Mouse (Mus musculus) megakaryocyte, adult 5-6 weeks (primary cell): Measurements from ENCODE around the gene Zfpm1. TPM values are rescaled to one million over a fixed set of nuclear protein-coding genes. Genes with fewer than 3 reads are reported as not detected.

Experiments used
- ATAC-seq: 2 replicates; pipeline ENCODE4 v1.8.0; 2016; ENCODE audit warnings: mild to moderate bottlenecking, inconsistent platforms; ENCODE audit not compliant: poor library complexity, severe bottlenecking
- total RNA-seq, 2 experiments: library from RNA; stranded (forward) in 1 of 2; stranded (reverse) in 1 of 2; fragments of 153-499, 151-499 nt in 1 of 2; fragments of 221-1000, 200-1000 nt in 1 of 2; gene quantifications; 2 replicates each; pipeline versions ENCODE4 v1.2.3 to v1.2.4; 2015 to 2017

Gene Zfpm1
- total RNA-seq (2015) (4.3 and 4.5 TPM in 2 replicates), total RNA-seq (2017) (4.8 and 5.6 TPM in 2 replicates)

DNA sequence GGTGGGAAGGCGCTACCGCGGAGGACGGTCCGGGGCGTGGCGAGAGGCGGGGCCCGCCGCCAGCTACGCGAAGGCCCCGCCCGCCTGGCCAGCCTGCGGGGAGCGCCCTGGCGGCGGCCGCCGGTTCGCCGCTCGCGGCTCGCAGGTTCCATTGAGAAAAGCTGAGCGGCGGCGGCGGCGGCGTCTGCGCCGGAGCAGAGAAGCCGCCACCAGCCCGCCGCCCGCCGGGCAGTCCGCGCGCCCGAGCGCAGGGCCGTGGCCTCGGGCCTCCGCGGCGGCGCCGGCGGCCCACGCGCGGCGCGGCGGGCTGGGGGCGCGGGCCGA, at the start of gene Zfpm1:
Zfpm1 (plus strand) TSS at position 107 of the 324 bp plus-strand sequence.
- ATAC-seq: no peak

DNA sequence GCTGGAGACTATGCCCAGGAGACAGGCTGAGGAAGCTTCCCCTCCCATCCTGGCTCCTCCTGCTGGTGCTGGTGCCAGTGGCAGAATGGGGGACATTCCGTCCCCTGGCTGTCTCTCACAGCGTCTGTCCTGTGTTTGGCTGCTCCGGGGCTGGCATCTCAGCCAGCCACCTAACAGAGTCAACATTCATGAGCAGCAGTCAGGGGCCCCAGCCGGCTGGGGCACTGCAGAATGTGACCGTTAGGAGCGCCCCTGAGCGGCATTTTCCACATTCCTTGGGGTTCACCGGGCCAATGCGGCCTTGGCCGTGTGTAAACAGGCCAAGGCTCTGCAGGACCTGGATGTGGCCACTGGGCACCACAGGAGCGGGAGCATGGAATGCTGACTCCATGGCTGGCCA, 47.9 kb upstream of the Zfpm1 start:
- ATAC-seq: no peak

DNA sequence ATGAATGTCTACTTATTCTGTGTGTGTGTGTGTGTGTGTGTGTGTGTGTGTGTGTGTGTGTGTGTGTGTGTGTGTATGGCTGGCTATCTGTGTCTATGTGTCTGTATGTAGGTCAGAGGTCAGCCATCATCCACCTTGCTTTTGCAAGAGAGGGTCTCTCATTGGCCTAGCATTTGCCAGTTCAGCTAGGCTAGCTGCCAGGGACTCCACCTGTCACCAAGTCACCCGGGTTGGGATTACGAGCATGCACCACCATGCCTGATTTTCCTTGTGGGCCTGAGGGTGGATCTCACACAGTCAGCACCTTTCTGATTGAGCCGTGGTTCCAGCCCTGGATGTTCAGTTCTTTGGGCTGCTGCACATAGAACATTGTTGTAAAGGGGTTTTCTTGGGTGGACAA, 45.4 kb upstream of the Zfpm1 start:
- ATAC-seq: no peak

DNA sequence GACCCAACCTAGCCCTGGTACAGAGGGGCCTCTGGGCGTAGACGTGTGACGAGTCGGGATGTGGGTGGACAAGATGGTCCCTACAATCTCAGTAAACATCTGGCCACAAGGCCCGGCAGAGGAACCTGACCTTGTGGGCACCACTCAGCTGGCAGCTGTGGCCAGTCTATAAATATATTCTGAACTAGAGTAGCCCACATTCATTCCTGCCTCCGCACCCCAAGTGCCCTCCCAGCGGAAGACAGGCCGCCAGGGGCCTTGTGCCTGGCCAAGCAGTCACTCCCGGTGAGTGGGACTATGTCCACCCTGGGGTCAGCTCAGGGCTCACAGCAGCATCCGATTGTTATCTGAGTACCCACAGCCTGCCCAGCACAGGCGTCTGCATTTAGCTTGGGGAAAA, 43.7 kb upstream of the Zfpm1 start:
- ATAC-seq: no peak

DNA sequence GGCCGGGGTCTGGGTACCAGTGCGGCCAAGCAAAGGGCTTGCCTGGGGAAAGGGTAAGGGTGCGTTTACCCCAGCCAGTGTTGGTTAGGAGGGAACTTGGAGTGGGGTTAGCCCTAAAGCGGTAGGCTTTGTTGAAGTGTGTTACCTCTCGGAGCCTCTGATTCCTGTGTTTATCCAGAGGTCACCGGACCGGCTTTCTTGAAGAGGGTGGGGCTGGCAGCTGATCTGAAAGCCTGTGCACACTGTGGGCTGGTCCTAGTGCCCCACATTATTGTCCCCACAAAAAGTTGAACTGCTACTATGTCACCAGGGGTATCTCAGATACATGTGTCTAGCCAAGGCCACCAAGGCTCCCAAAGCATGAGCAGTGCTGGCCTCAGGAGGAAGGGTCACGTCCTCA, 43.2 kb upstream of the Zfpm1 start:
- no peak for ATAC-seq

DNA sequence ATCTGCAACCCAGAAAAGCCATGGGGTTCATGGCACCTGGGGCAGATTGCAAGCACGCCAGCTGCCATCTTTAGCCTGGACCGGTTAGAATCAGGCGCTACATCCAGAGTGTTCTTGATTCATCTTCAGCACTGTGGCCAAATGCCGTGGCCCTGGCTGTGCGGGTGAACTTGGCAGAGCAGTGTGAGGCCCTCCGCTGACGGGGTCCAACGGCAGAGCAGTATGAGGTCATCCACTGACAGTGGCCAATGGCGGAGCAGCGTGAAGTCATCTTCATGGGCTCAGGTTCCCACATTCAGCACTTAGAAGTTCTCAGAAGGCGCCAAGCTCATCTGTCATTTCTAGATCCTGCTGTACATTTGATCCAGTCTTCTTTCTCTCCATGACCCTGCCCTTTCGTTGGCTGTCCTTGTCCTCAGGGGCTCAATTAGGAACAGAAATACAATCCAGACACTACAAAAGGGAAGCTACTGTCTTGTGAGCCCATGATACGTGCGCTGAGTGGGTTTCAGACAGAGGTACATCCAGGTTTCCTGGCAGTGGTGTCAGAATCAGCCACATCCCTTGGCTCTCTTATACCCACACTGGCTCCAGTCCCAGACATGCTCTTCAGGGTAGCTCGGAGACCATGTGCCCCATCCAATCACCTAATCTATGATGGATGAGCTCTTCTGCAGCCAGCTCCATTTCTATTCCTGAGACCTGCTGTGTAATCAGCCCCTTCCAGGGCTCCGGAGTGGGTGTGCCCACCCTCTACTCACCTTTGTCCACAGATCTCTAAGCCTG, 41.5 kb upstream of the Zfpm1 start:
- ATAC-seq: no peak

DNA sequence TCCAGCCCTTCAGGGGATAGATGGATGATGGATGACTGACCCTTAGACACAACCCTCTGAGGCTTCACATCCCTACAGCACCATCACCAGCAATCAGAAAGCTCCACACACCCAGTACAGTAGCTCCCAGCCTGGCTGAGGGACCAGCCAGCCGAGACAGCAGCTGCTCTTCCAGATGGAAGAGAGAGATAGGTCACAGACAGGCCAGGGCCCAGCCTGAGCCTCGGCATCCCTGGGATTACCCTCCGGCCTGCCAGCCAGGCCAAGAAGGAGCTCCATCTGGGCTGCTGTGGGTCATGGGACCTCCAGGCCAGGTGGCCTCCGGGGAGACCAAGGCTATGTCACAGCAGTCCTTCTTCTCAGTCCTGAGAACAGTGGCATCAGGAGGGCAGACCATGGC, 38.6 kb upstream of the Zfpm1 start:
- ATAC-seq: no peak

DNA sequence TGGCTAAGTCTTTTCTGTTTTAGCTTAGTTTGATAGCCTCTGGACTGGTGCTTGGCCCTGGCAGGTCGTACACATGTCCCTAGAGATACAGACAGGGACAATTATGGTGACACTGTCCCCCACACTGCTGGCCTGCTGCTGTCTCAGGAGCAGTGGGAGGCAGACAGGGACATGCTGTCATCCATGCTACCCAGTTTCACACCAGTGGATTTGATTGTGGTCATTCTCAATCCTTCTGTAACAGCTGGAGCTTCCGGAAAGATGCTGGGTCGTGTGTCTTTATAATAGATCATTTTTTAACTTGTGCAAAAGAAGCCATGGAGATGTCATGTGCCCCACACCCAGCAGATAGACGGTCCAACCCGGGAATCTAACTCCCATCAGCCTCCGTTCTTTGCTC, 36.8 kb upstream of the Zfpm1 start:
- ATAC-seq: no peak

DNA sequence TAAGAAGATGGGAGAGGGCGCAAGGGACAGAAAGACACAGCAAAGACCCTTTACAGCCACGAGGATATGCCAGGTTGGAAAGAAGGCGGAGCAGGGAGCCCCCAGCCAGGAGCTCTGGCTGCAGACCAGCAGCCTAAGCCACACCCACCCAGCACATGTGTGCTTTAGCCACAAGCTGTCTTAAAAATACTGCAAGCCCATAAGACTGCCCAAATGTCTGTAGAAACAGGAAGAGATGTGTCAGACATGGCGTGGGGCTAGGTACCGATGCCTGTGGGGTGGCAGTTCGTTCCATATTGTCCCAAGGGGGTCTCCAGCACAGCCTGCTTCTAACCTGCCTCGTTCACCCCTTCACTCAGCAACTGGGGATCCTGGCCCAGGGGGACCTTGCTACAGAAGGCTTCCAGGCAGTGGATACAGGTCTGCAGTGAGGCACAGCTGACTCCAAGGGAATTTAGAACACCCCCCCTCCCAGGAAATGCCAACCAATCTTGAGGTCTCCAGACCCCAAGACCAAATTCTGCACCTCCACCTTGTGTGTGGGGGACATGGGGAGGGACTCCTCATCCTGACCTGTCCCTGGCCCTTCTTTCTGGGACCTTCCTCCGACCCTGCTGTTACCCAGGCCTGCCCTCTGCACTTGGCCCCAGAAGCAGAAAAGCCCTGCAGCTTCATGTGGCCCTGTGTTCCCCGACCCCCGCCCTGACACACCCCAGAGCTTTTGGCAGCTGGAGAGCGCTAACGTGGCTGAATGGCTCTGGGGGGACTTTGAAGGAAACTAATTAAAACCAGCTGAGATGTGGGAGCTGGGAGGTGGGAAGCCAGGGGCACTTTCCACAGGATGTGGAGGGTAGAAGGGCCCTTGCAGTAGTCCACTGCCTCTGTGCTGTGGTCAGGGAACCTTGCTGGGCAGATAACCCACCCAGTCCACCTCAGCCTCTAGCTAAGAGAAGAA, 35.4 kb upstream of the Zfpm1 start:
- ATAC-seq: no peak

DNA sequence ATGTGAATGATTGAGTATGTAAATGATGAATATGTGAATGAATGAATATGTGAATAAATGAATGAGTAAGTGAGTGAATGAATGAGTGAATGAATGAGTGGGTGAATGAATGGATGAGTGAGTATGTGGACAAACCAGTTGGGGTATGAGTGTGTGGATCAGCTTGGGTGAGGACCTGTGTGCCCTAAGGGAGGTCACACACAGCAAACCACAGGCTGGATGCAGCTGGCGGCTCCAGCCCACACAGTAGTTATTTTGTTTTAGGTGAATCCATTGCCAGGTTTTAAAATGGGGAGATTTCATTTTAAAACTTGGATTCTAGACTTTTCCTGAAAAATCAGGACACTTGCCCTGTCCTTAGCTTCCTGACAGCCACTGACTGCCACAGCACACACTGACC, 30.2 kb upstream of the Zfpm1 start:
- no peak for ATAC-seq

DNA sequence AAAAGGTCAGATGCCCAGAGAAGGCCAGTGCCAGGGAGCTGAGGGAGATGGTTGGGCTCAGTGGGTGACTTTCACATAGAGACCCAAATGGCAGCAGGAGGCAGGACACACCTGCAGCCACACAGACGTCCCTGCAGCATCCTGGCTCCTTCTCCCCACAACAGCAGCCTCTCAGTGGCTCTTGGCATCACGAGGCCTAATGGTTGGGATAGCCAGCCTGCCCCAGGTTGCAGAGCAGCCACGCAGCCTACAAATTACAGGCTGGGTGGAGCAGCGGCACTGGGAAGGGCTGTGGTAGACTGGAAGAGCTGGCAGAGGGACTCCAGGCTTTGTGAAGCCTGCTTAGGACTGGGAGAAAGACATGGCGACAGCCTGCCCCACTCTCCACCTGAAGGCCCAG, 29.6 kb upstream of the Zfpm1 start:
- ATAC-seq: no peak

DNA sequence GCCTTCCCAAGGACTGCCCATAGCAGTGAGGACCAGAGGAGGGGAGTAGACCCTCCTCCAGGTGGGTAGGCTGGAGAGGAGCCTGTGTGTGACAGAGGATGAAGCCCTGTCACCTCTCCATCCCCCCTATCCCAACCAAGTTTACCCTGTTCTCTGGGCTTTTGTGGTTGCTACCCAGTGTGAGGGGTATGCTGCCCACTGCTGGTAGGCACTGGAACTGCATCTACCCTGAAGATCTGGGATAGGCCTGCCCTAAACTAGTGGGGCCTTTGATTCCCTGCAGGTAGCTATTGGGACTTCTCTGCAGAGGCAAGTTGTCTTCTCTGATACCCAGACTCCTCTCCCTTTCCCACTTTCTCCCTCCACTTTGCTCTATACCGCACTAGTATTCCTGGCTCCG, 22.6 kb upstream of the Zfpm1 start:
- ATAC-seq: peak; percentile 56

DNA sequence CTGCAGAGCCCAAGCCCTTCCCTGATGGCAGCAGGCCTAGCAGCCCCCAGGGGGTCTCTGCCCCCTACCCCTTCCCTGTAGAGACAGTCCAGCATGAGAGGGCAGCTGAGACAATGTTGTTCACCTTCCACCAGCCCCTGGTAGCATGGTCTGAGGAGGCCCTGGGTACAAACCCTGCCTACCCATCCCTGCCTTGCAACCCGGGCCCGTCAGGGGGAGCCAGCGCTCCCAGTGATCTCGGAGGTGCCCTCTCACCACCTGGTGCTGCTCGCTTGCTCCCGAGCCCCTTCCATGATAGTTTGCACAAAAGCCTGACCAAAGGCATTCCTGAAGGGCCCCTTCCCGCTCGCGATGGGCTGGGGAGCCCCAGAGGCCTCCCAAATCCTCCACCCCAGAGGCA, 21.2 kb upstream of the Zfpm1 start:
- no peak for ATAC-seq

DNA sequence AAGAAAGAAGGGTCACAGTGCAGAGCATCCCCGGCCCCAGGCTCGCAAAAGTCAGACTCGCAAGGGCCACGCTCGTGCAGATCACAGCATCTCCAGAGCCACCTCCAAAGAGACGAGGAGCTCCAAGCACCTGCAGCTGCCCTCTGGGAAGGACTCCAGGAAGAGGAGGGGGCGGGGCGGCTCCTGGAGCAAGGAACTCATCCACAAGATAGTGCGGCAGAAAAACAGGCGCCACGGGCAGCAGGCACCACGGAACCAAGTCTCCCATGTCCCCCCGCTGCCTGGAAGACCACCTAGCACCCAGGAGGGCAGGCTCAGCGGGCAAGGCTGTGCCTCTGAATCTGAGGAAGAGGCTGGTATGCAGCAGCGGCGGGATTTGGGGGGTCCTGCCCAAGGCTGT, 19.1 kb upstream of the Zfpm1 start:
- ATAC-seq: no peak

DNA sequence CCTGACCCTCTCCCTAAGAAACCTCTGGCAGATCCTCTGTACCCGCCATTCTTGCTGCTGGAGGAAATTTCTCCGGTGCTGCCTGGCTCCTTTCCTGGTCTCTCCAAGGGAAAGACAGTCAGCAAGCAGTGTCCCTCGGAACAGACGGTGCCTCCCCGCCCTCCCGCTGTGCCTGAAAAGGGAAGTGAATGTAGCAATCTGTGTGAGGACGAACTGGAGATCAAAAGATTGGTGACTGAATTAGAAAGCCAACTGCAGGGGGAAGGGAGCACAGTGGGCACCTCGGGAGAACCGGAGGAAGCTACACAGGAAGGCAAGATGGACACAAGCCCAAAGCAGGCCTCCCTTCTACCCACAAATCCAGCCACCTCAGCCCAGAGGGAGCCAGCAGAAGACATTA, 17.7 kb upstream of the Zfpm1 start:
- peak; percentile 72 for ATAC-seq

DNA sequence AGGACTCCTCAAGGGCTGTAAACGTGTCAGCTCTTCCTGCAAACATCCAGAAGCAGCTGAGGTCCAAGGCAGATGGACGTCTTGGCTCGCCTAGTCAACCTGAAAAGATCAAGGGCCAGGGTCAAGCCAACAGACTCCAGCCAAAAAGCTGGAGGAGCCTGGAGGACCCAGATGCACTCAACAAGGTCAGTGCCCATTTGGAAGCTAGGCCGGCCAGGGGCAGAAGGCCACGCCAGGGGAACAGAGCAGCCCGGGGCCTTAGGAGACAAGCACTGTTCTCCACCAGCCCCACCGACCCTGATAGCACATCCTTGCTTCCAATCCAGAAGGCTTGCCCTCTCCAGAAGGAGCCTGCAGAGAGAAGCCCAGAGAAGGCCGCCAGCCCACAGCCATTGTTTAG, 16.4 kb upstream of the Zfpm1 start:
- no peak for ATAC-seq

DNA sequence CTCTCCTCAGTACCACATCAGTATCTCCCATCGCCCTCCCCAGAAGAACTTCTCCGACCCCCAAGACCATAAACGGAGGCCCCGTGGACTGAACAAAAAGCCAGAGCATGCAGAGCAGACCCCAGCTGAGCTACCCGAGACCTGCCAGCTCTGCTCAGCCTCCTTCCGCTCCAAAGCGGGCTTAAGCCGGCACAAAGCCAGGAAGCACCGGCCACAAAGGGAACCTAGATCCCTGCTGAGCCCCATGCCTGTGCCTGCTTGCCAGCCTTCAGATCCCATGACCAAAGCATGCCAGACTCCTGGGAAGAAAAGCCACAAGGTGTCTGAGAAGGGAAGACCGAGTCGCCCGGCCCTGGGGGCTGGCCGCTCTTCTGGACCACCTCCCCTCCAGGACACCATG, 15.1 kb upstream of the Zfpm1 start:
- no peak for ATAC-seq

DNA sequence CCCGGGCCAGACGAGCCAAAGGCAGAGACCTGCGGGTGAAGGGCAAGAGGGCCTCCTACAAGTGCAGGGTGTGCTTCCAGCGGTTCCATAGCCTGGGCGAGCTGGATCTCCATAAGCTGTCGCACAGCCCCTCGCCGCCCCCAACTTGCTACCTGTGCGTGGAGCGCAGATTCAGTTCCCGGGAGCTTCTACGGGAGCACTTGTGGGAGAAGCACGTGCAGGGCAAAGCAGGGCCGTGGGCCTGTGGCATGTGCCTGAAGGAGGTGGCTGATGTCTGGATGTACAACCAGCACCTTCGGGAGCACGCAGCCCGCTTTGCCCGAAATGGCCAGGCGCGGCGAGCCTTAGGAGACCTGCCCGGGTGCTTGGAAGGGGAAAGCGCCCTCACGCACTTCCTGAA, 13.1 kb upstream of the Zfpm1 start:
- no peak for ATAC-seq

DNA sequence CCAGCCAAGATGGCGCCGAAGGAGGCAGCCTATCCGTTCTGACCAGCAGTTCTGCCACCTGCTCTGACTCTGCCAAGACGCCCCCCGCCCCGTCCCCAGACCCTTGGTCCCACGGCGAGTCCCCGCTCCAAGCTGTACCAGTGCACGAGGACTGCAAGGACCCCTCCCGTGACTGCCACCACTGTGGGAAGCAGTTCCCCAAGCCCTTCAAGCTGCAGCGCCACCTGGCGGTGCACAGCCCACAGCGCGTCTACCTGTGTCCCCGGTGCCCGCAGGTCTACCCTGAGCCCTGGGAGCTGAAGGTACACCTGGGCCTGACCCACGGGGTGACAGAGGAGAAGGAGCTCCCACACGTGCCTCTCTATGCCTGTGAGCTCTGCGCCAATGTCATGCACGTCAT, 12.5 kb upstream of the Zfpm1 start:
- peak; percentile 77 for ATAC-seq

DNA sequence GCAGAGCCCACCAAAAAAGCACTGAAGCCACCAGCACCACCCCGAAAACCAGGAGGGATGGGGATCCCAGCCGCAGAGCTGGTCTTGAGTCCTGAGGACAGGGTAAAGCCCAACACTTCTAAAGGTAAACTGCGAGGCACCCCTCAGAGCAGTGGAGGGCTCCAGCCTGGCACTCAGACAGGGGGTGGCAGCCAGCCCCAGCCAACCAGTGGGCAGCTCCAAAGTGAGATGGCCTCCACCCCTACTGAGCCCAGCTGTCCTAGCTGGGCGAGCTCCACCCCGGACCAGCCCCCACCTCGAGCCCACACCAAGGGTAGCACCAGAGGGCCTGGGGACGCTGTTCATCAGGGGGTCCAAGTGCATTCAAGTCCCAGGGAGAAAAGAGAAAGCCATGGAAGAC, 11.4 kb upstream of the Zfpm1 start:
- no peak for ATAC-seq

DNA sequence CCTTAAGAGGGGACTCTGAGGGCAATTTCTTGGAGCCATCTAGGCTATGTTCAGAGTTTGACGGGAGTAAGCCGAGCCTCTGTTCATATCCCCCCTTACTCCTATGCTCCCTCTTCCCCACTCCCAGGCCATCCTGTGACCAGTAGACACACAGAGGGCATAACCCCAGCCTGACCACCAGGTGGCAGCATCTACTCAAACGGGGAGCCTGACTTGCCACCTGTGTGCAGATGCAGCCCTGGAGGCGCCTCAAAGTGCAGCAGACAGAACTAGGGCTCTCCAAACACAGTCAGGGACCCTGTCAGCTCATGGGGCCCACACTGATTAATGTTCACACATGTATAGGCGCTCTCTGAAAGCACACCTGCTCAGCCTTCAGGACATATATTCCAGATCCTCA, 8.8 kb upstream of the Zfpm1 start:
- ATAC-seq: peak; percentile 83

DNA sequence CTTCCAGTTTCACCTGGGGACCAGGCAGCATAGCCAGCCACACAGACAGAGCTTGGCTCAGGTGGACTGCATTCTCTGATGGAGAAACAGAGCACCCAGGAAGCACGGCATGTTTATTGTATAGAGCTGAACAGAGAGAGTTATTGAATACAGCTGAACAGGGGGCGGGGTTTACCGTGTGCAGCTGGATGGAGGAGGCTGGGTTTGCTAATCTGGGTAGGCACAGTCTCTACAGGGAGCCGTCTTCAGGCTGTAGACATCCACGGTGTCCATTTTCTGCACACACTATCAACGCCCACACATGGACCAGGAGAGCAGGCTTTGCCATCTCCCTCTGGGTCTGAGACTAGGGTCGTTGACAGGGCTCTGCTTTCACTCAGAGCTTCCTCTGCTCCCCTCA, 8.1 kb upstream of the Zfpm1 start:
- no peak for ATAC-seq
